Mouse (Mus musculus) embryo, embryonic 10 days (tissue): ENCODE measurements around the gene Rpf2.

Experiments
- DNase-seq: peaks from one replicate; pipeline ENCODE4 v3.0.0-alpha.2; 2015; ENCODE audit warnings: low spot score

Gene Rpf2

GRCm38 (mm10) chr10:40246374-40247165 is at the start of gene Rpf2:
Gene Rpf2, minus strand, starts transcription at chr10:40247036.
- peak; percentile 95 for DNase-seq

GRCm38 (mm10) chr10:40292640-40293039 is 45.8 kb upstream of the Rpf2 start:
- no peak for DNase-seq

GRCm38 (mm10) chr10:40286767-40287166 is 39.9 kb upstream of the Rpf2 start:
- no peak for DNase-seq

GRCm38 (mm10) chr10:40285571-40285970 is 38.7 kb upstream of the Rpf2 start:
- no peak for DNase-seq

GRCm38 (mm10) chr10:40284997-40285396 is 38.2 kb upstream of the Rpf2 start:
- no peak for DNase-seq

- DNase-seq: no peak
Measured at GRCm38 (mm10) chr10:40284179-40284831, 37.5 kb upstream of the Rpf2 start.

- no peak for DNase-seq
Measured at GRCm38 (mm10) chr10:40283636-40284035, 36.8 kb upstream of the Rpf2 start.

GRCm38 (mm10) chr10:40281565-40281964 is 34.7 kb upstream of the Rpf2 start:
- DNase-seq: no peak

- DNase-seq: no peak
Measured at GRCm38 (mm10) chr10:40278317-40278716, 31.5 kb upstream of the Rpf2 start.

- DNase-seq: no peak
Measured at GRCm38 (mm10) chr10:40275991-40276390, 29.2 kb upstream of the Rpf2 start.

- no peak for DNase-seq
Measured at GRCm38 (mm10) chr10:40273938-40274337, 27.1 kb upstream of the Rpf2 start.

GRCm38 (mm10) chr10:40271216-40271615 is 24.4 kb upstream of the Rpf2 start:
- DNase-seq: no peak

- no peak for DNase-seq
Measured at GRCm38 (mm10) chr10:40264920-40265319, 18.1 kb upstream of the Rpf2 start.

GRCm38 (mm10) chr10:40263691-40264090 is 16.9 kb upstream of the Rpf2 start:
- no peak for DNase-seq

- no peak for DNase-seq
Measured at GRCm38 (mm10) chr10:40262200-40262599, 15.4 kb upstream of the Rpf2 start.

- DNase-seq: no peak
Measured at GRCm38 (mm10) chr10:40260305-40260704, 13.5 kb upstream of the Rpf2 start.

- no peak for DNase-seq
Measured at GRCm38 (mm10) chr10:40259542-40259941, 12.7 kb upstream of the Rpf2 start.

GRCm38 (mm10) chr10:40258976-40259375 is 12.1 kb upstream of the Rpf2 start:
- peak; percentile 78 for DNase-seq

GRCm38 (mm10) chr10:40258401-40258966 is 11.6 kb upstream of the Rpf2 start:
- peak; percentile 98 for DNase-seq

GRCm38 (mm10) chr10:40257414-40258255 is 10.8 kb upstream of the Rpf2 start, which contains the start of gene Gtf3c6:
Gene Gtf3c6, minus strand, starts transcription at chr10:40258108.
- peak; percentile 97 for DNase-seq

GRCm38 (mm10) chr10:40256716-40257115 is 9.9 kb upstream of the Rpf2 start:
- peak; percentile 90 for DNase-seq

- DNase-seq: no peak
Measured at GRCm38 (mm10) chr10:40250969-40251368, 4.1 kb upstream of the Rpf2 start.
